Mouse (Mus musculus): ENCODE data around the gene Anxa9.

- no peak for TF ChIP-seq RAD21 (IDR thresholded peaks at IDR 0.05; ENCODE audit: low read depth, low read length)
- no peak for TF ChIP-seq BHLHE40 (IDR thresholded peaks at IDR 0.05; ENCODE audit: low read depth, low read length)
- TF ChIP-seq CHD1 (IDR thresholded peaks at IDR 0.05; ENCODE audit: low read depth, low read length) = no peak
- TF ChIP-seq POLR2A (IDR thresholded peaks at IDR 0.05; ENCODE audit: low read depth, low read length) = no peak
- no peak for TF ChIP-seq ZC3H11A (IDR thresholded peaks at IDR 0.05; ENCODE audit: low read depth, low read length)
- TF ChIP-seq POLR2AphosphoS2 (IDR thresholded peaks at IDR 0.05; ENCODE audit: low read depth, low read length) = no peak
Measured at GRCm38 (mm10) chr3:95284062-95284461, 22.9 kb downstream of the Anxa9 start.

Data from CH12.LX (cell line).